Mouse (Mus musculus) hindbrain, embryonic 16.5 days (tissue): ENCODE measurements around the gene Med27. TPM values are rescaled to one million over a fixed set of nuclear protein-coding genes. Genes with fewer than 3 reads are reported as not detected.

Experiments used
- ATAC-seq: fragments of 200-750 bp; cut with Nextera tagmentation; 2 replicates; pipeline ENCODE4 v1.8.0; 2017; ENCODE audit warnings: moderate TSS enrichment, moderate library complexity
- H3K27ac ChIP-seq: fragments of 300-500 bp; sonication (generic); 2 replicates; pipeline ENCODE4 v1.5.1; 2014; ENCODE audit warnings: low read depth, mild to moderate bottlenecking, control low read depth, low read length, moderate library complexity
- H3K27me3 ChIP-seq: fragments of 300-500 bp; sonication (generic); replicated peaks from 2 replicates; pipeline ENCODE4 v1.6.1; 2014; ENCODE audit warnings: low read length; ENCODE audit not compliant: control insufficient read depth, insufficient read depth
- H3K36me3 ChIP-seq: fragments of 300-500 bp; sonication (generic); 2 replicates; pipeline ENCODE4 v1.6.1; 2014; ENCODE audit warnings: mild to moderate bottlenecking, low read length, moderate library complexity, mixed read lengths; ENCODE audit not compliant: control insufficient read depth, insufficient read depth
- H3K4me1 ChIP-seq: fragments of 300-500 bp; sonication (generic); 2 replicates; pipeline ENCODE4 v1.6.1; 2014; ENCODE audit warnings: low read depth, low read length; ENCODE audit not compliant: control insufficient read depth, insufficient read depth
- H3K4me2 ChIP-seq: fragments of 300-500 bp; sonication (generic); 2 replicates; pipeline ENCODE4 v1.6.1; 2014; ENCODE audit warnings: mild to moderate bottlenecking, low read length, control low read depth, moderate library complexity
- H3K4me3 ChIP-seq: fragments of 300-500 bp; sonication (generic); 2 replicates; pipeline ENCODE4 v1.5.1; 2014; ENCODE audit warnings: mild to moderate bottlenecking, low read length, control low read depth, moderate library complexity
- H3K9ac ChIP-seq: fragments of 300-500 bp; sonication (generic); 2 replicates; pipeline ENCODE4 v1.6.1; 2014; ENCODE audit warnings: low read depth, mild to moderate bottlenecking, control low read depth, low read length, moderate library complexity
- H3K9me3 ChIP-seq: fragments of 300-500 bp; sonication (generic); 2 replicates; pipeline ENCODE4 v1.6.1; 2014; ENCODE audit warnings: mild to moderate bottlenecking, low read length, moderate library complexity; ENCODE audit not compliant: control insufficient read depth
- WGBS: fragments of 180-500 bp; shearing (Covaris S2); extraction: QIAGEN DNeasy Blood & Tissue Kit; methylation state at CpG from one replicate; pipeline ENCODE4 v1.1.7; 2014; 5-methylcytosine and 5-hydroxymethylcytosine counted together
- polyA plus RNA-seq: library from polyadenylated mRNA; unstranded; fragments of >200 nt; fragmentation: Nextera tagmentation; extraction: Ambion mirVana; gene quantifications from 2 replicates; pipeline ENCODE4 v1.2.1, GENCODE M21; 2015

The Med27 gene
- polyA plus RNA-seq, 1 experiment from 2014 or later = 60.2 TPM

DNA sequence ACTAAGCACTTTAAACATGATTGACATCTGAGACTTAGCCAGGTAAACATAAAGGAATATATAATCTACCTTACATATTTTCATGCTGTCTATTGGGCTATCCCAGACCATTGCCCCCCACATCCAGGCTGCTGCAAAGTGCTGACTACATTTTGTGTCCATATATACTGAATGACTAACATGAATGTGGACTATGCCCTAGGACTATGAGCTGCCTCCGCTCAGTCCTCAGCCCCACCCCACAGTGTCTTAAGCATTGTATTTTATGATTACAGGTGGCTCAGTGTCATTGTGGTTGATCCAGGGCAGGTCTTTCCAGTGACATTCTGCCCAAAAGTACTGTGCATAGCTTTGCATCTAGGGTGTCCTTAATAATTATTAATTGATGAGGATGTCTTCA, 8.2 kb upstream of the Med27 start:
- Histone ChIP-seq H3K9ac (no peak overlapping the region), H3K4me3 (no peak overlapping the region), H3K36me3 (no peaks in the 10 kb centered on the region), H3K27me3 (no peaks in the 10 kb centered on the region), H3K4me1 (no peaks in the 10 kb centered on the region), H3K9me3 (no peaks in the 10 kb centered on the region), H3K4me2 (no peak overlapping the region), H3K27ac (no peak overlapping the region)
- WGBS = 100% methylated on average over 1 of the region's 1 CpGs
- ATAC-seq = no peak

DNA sequence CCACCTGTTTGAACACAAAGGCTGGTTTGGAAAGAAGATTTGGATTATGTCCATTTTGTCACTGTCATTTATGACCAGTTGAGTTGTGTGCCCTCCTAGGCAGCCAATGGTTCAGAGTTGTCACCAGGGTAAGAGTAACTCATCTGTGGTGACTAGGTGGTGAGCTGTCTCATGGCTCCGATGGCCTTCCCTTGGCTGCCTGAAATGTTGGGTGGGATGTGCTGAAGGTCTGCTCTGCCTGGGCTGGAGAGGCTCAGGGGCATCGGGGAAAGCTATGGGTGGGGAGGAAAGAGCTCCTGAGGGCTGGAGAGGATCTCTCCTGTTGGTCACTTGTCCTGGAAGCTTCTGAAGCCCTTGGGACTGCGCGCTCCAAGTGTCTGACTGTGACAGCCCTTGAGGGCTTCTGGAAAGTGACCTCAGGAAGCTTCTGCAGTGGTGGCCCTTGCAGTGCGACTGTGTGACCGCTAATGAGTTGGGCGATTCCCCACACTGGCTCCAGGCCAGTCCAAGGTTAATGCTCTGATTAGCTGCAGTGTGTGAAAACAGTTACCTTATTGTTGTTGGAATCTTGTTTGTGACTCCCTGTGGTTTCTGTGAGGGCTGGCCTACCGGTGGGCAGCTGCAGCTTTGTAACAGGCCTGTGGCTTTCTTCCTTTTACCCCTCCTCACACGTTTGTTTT, 12.2 kb downstream of the Med27 start:
- no peak for ATAC-seq
- WGBS = 52% methylated on average over 9 of the region's 9 CpGs

DNA sequence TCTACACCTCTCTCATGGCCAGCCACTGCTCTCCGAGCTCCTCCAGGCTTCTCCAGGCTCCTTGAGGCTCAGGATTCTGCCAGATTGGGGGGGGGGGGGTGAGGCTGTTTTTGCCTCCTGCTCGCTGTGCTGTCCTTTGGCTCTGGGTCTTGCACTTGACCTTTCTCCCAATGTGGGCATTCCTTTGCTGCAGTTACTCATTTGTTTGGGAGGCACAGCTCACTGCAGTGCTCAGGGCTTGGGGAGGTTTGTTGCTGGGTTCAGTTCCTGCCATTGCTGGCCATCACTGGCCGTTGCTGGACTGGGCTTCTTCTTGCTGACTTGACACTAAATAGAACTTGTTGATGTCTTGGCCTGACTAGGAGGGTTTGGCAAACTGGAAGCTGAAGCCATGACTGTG, 14.3 kb downstream of the Med27 start:
- ATAC-seq = no peak
- Histone ChIP-seq H3K9me3 (no peaks in the 10 kb centered on the region), H3K36me3 (no peaks in the 10 kb centered on the region), H3K27me3 (no peaks in the 10 kb centered on the region), H3K4me2 (no peak overlapping the region), H3K4me3 (no peak overlapping the region), H3K27ac (no peak overlapping the region), H3K4me1 (no peaks in the 10 kb centered on the region; the same call in 1 of the 2 replicates), H3K9ac (no peak overlapping the region)
- WGBS = 88% methylated on average over 3 of the region's 3 CpGs

More for the DNA sequence above, 12.2 kb downstream of the Med27 start:
- no peak overlapping the region for H3K9ac ChIP-seq
- no peaks in the 10 kb centered on the region for H3K9me3 ChIP-seq
- H3K4me1 ChIP-seq = no peaks in the 10 kb centered on the region; the same call in 1 of the 2 replicates
- H3K36me3 ChIP-seq = no peaks in the 10 kb centered on the region; the same call in 1 of the 2 replicates
- H3K27me3 ChIP-seq = no peaks in the 10 kb centered on the region
- H3K4me2 ChIP-seq = no peak overlapping the region
- no peak overlapping the region for H3K27ac ChIP-seq
- no peak overlapping the region for H3K4me3 ChIP-seq

DNA sequence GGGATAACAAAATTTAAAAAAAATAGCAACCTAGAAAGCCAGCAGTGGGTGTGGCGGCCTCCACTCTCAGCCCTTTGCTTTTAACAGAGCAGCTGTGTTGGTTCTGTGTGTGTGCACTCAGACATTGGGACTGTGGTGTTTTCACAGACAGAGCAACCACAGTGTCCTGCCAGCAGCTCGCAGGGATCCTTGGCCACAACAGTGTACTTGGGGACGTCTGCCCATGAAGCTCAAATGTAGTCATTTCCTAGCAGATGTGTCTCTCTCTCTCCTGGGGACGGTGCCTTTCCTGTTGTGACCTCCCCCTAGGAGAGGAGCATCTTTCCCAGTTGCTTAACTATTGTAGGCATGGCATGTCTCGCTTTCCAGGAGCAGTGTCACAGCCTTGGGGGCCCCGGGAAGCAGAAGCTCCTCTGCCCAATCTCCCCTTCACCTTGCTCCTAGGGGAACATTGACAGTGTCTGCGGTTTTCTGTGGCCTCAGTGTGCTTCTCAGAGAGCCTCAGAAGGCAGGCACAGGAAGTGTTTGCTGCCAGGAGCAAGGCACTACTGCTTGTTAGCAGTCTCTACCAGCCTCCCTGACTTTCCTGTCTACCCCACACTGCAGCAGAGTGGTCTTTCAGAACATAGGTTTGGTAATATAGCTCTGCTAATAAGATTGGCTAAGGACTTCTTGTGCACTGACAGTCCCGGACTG, 18.5 kb downstream of the Med27 start:
- ATAC-seq = no peak
- H3K27ac ChIP-seq = no peak overlapping the region
- H3K4me1 ChIP-seq = peaks cover 4% of the 10 kb centered on the region; the same call in 1 of the 2 replicates
- no peak overlapping the region for H3K4me2 ChIP-seq
- 82% methylated on average over 8 of the region's 8 CpGs for WGBS
- H3K27me3 ChIP-seq = no peaks in the 10 kb centered on the region
- no peaks in the 10 kb centered on the region for H3K9me3 ChIP-seq
- no peaks in the 10 kb centered on the region for H3K36me3 ChIP-seq
- H3K4me3 ChIP-seq = no peak overlapping the region
- no peak overlapping the region for H3K9ac ChIP-seq

DNA sequence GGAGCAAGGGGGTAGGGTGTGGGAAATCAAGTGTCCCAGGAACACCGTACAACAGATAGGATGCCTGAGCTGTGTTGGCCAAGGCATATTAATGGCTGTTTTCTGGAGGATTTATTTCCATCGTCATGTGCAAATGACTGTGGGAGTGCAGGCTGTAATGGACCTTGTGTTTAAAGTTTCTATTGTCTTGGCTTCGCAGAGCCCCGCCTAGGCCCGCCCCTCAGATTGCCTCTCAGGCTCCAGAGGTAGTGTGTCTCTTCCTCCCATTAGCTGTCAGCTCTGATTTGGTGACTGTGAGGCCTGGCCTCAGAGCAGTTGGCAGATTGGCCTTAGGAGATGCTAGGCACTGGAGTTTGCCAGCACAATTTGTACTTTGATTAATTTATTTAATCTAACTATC, 22.1 kb downstream of the Med27 start:
- Histone ChIP-seq H3K27me3 (no peaks in the 10 kb centered on the region), H3K4me2 (no peak overlapping the region), H3K4me1 (peaks cover 4% of the 10 kb centered on the region; the same call in 1 of the 2 replicates), H3K27ac (0 out of 2 replicates have a peak overlapping the region, but pooled peaks have one; percentile 48), H3K36me3 (no peaks in the 10 kb centered on the region), H3K9ac (no peak overlapping the region), H3K9me3 (no peaks in the 10 kb centered on the region), H3K4me3 (no peak overlapping the region)
- no peak for ATAC-seq
- WGBS = 47% methylated on average over 5 of the region's 5 CpGs

DNA sequence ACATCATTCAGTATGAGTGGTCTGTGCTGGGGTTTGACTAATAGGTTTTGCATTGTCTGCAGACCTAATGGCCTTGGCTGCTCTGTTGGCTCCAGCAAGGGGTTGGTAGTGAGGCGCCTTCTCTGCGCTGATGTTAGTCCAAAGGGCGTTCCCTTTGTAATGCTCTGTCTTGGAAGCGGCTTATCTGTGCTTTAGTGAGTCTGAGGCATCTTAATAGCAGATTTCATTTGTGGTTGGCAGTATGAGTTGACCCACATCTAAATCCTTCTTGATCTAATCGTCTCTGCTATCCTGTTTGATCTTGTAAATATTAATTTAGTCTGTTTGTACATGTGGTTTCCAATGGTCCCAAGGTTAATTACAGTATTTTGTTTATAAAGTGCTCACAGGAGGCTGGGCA, 25.6 kb downstream of the Med27 start:
- peaks cover 4% of the 10 kb centered on the region; the same call in 1 of the 2 replicates for H3K4me1 ChIP-seq
- no peaks in the 10 kb centered on the region for H3K9me3 ChIP-seq
- no peak overlapping the region for H3K4me2 ChIP-seq
- no peak overlapping the region for H3K27ac ChIP-seq
- ATAC-seq = no peak
- no peaks in the 10 kb centered on the region for H3K27me3 ChIP-seq
- no peak overlapping the region for H3K9ac ChIP-seq
- H3K36me3 ChIP-seq = no peaks in the 10 kb centered on the region
- no peak overlapping the region for H3K4me3 ChIP-seq
- WGBS = 78% methylated on average over 5 of the region's 5 CpGs

DNA sequence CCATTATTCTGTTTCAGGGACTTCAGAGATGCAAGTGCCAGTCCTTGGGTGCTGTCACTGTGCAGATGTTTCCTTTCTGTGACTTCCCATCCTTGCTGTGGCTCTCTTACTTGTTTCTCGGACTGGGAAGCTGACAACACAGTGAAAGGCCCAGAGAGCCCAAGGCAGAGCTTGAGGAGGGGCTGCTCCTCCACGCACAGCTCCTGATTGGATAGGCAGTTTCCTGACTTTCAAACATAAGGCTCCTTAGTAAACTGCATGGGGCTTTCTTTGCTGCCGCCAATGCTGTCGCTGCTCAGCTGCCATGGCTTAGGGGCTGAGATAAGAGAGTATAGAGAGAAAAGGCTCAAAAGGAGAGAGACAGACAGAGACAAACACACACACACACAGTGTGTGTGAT, 35.1 kb downstream of the Med27 start:
- peaks cover 3% of the 10 kb centered on the region; the same call in 1 of the 2 replicates for H3K4me1 ChIP-seq
- H3K27ac ChIP-seq = no peak overlapping the region
- no peak overlapping the region for H3K4me3 ChIP-seq
- no peaks in the 10 kb centered on the region for H3K9me3 ChIP-seq
- no peak overlapping the region for H3K4me2 ChIP-seq
- WGBS = 21% methylated on average over 4 of the region's 4 CpGs
- peak; percentile 45; the same call in 1 of the 2 replicates for ATAC-seq
- H3K27me3 ChIP-seq = no peaks in the 10 kb centered on the region
- no peak overlapping the region for H3K9ac ChIP-seq
- H3K36me3 ChIP-seq = no peaks in the 10 kb centered on the region

DNA sequence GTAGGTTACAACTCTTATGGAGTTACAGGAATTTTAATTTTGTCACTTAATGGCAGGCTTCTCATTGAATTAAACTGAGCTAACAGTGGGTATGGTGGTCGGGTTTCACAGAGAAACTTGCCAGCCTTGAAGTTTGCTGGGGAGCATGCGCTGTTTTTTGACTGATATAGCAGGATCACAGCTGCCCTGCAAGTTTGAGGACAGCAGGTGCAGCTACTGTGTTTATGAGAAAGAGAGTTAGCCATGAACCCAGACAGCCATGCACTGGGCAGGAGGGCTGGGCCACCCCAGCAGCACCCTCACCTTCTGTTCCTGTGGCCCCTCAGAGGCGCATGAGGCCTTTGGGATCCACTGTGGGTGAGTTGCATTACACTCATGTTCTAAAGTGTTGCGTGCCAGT, 36.0 kb downstream of the Med27 start:
- no peak overlapping the region for H3K27ac ChIP-seq
- peaks cover 3% of the 10 kb centered on the region; the same call in 1 of the 2 replicates for H3K4me1 ChIP-seq
- no peak overlapping the region for H3K4me2 ChIP-seq
- 92% methylated on average over 4 of the region's 4 CpGs for WGBS
- H3K36me3 ChIP-seq = no peaks in the 10 kb centered on the region
- H3K9me3 ChIP-seq = no peaks in the 10 kb centered on the region
- no peak for ATAC-seq
- H3K4me3 ChIP-seq = no peak overlapping the region
- no peaks in the 10 kb centered on the region for H3K27me3 ChIP-seq
- H3K9ac ChIP-seq = no peak overlapping the region

DNA sequence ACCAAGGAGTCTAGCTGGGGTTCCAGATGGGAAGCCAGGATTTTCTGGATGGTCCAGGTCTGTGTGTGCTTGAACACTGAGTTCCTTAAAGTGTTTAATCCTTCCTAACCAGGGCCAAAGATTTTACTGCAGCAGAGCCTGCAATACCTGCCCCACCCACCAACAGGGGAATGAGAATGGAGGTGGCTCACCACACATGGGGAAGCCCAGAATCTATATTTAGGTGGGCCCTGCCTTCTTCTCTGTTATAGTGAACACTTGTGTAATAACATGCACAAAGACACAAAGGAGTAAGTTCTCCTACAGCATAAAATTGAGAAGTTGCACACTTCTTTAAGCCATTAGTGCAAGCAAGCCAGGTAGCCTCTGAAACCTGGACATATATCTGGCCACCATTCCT, 36.5 kb downstream of the Med27 start:
- Histone ChIP-seq H3K4me1 (peaks cover 3% of the 10 kb centered on the region; the same call in 1 of the 2 replicates), H3K27me3 (no peaks in the 10 kb centered on the region), H3K9ac (no peak overlapping the region), H3K9me3 (no peaks in the 10 kb centered on the region), H3K27ac (no peak overlapping the region), H3K4me3 (no peak overlapping the region), H3K36me3 (no peaks in the 10 kb centered on the region), H3K4me2 (no peak overlapping the region)
- ATAC-seq = no peak
